Mouse (Mus musculus) layer of hippocampus, postnatal 25 days (tissue): Measurements from ENCODE around the gene Disp3. TPM values are rescaled to one million over a fixed set of nuclear protein-coding genes. Genes with fewer than 3 reads are reported as not detected.

Experiments
- DNase-seq, 2 experiments: peaks; one replicate each; pipeline ENCODE4 v3.0.0; 2022; ENCODE audit warnings: mixed read lengths in 2 of 2, low spot score in 1 of 2; ENCODE audit errors: extremely low spot score in 1 of 2
- total RNA-seq, 2 experiments: library from RNA; stranded (reverse); gene quantifications; 2 replicates each; pipeline ENCODE4 v1.2.3; 2021

The Disp3 gene
- total RNA-seq, 2 experiments from 2014 or later = 32.4 to 33.6 TPM

DNA sequence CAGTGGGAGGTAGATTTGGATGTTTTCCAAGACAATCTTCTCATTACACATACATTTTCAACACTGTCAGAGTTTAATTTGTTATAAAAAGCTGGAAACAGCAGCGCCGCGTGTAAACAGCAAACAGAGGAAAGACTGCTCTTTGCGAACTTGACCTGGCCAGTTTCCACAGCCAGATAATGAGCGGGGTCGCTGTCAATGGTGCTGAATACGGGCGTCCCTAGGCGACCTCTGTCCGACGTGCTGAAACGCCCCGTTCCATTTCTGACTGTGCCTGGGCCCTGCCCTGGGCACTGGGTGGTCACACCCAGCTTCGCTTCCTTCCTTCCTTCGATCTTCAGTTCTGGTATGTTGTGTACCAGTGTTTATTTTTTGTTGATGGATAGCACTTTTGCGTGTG, 58.1 kb downstream of the Disp3 start:
- peak in 1 of 2 experiments; percentile 36 for DNase-seq

DNA sequence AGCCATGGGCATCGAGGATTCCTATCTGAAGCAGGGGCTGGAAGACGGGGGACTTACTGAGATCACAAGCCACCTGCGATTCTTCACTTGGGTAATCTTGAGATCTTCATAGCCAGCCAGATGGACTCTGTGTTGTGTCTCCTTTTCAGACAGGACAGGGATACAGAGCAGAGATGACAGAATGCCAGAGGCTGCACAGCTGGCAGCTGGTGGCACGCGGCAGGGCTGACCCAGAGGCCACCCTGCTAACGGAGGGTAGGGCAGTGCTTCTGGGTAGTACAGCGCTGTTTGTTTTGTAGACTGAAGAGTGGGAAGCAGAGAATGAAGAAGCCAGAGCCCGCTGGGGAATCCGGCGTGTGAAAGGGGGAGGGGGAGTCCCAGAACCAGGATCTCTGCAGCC, 64.8 kb downstream of the Disp3 start:
- no peak for DNase-seq

GRCm38 (mm10) chr4:148220656-148221055, 67.1 kb downstream of the Disp3 start:
- no peak for DNase-seq

- no peak for DNase-seq
Observed at GRCm38 (mm10) chr4:148218238-148218637, 69.5 kb downstream of the Disp3 start.

GRCm38 (mm10) chr4:148215264-148215900, 72.4 kb downstream of the Disp3 start:
- no peak for DNase-seq

GRCm38 (mm10) chr4:148214460-148215136, 73.2 kb downstream of the Disp3 start:
- DNase-seq = peak in 1 of 2 experiments; percentile 37

DNA sequence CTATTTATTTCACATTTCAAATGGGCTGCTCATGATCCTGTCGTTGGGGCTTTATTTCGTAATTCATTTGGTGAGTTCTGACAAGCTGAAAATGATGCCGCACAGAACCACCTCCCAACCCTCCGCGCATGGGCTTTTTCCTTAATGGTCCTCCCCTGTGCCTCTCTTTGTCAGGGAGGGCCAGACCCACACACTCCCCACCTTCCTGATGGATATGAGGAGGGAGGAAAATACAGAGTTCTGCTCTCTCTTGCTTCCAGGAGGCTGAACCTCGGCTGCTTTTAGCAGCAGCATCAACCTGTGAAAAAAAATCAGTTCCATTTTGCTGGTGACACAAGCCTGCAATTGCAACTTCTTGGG, 82.9 kb downstream of the Disp3 start:
- DNase-seq = no peak

- DNase-seq = no peak
Observed at GRCm38 (mm10) chr4:148204061-148204872, 83.5 kb downstream of the Disp3 start.

GRCm38 (mm10) chr4:148203557-148203956, 84.2 kb downstream of the Disp3 start:
- DNase-seq = no peak

DNA sequence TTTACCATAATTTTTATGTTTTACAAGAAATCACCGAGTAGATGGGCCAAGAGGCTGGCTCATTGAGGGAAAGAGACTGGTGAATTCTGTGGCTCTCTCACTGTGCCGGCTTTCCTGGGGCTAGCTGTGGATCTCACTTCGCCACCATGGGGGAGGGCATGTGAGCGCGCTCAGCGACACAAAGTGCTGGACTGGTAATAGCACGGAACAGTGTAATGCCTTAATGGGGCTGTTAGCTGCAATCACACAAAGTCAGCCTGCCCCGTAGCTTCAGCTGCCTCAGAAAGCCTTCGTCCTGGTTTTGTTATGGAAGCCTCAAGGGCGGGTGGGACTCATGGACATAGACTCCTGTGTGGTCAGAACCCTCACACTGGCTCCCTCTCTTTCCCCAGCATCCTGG, 89.0 kb downstream of the Disp3 start:
- no peak for DNase-seq

DNA sequence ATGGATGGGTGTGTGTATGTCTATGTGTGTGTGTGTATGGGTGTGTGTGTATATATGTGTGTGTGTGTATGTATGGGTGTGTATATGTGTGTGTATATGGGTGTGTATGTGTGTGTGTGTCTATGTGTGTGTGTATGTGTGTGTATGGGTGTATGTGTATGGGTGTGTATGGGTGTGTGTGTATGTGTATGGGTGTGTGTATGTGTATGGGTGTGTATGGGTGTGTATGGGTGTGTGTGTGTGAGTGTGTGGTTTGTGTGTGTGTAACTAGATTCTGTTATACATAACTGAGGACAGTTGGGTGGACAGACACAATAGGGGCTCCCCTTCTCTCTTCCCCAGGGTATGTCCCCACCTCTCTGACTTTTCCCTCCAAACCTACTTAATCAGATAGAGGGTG, 93.4 kb downstream of the Disp3 start:
- no peak for DNase-seq

DNA sequence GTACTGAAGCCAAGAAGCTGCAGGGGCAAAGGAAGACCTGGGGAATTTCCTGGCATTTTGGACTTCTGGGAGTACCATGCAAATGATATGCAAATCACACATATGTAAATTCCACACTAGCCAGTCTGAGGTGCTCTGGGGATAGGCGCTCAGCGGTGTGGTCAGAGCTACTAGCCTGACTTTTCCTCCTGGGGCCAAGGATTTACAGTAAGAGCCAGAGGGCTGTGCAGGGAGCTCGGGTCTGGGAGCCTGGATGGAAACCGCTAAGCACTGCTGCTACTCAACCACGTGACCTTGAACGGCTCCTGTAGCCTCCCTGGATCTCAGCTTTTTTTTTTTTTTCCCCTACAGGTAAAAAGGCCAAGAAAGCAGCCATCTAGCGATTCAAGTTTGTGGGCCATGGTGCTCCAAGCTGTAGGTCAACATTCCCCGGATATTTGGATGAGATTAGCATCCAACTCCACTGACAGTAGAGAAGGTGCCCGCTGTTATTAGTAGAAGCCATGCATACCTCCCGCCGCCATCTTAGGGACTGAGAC, 95.0 kb downstream of the Disp3 start:
- no peak for DNase-seq

Other genes with a start within 250 kb of the Disp3 start
- 10 to 100 TPM; 70.9 to 73.9 TPM for gene Clcn6, start 249.1 kb downstream of the Disp3 start, total RNA-seq
- gene Mthfr, start 248.9 kb downstream of the Disp3 start, total RNA-seq = 10 to 100 TPM; 28.7 to 31.9 TPM
- gene Agtrap, start 199.9 kb downstream of the Disp3 start, total RNA-seq = 1 to 10 TPM; 6.2 to 6.9 TPM
- 10 to 100 TPM; 15.0 to 16.5 TPM for gene Mad2l2, start 157.6 kb downstream of the Disp3 start, total RNA-seq
- 1 to 10 TPM; 2.3 TPM for gene Draxin, start 157.3 kb downstream of the Disp3 start, total RNA-seq
- gene Fbxo6, start 135.8 kb downstream of the Disp3 start, total RNA-seq = 10 to 100 TPM; 27.9 to 28.7 TPM
- gene Fbxo44, start 127.5 kb downstream of the Disp3 start, total RNA-seq = 100 to 1,000 TPM; 127 TPM
- 100 to 1,000 TPM in 1 of 2 experiments, 10 to 100 TPM in 1; 97.4 to 116 TPM for gene Fbxo2, start 127.3 kb downstream of the Disp3 start, total RNA-seq
- gene Ubiad1, start 156.8 kb upstream of the Disp3 start, total RNA-seq = 10 to 100 TPM in 1 of 2 experiments, 1 to 10 TPM in 1; 9.1 to 10.0 TPM
- gene Mtor, start 160.6 kb upstream of the Disp3 start, total RNA-seq = 10 to 100 TPM; 86.0 to 86.2 TPM
- under 1 TPM; 0.27 to 0.45 TPM for gene Angptl7, start 212.5 kb upstream of the Disp3 start, total RNA-seq